Mouse (Mus musculus): ENCODE results near the gene Rbmx.

GRCm38 (mm10) chrX:57377096-57377495 is 15.7 kb downstream of the Rbmx start:
- no peak for TF ChIP-seq POLR2A (IDR thresholded peaks at IDR 0.05; ENCODE audit: low read depth, low read length)
- TF ChIP-seq CTCF (IDR thresholded peaks at IDR 0.05; ENCODE audit: extremely low read depth, insufficient read depth, insufficient read length, insufficient replicate concordance): no peak

Measured in spleen, adult 2 months (tissue).